Mouse (Mus musculus): ENCODE measurements around the gene Zfp553.

Zfp553 gene

DNA sequence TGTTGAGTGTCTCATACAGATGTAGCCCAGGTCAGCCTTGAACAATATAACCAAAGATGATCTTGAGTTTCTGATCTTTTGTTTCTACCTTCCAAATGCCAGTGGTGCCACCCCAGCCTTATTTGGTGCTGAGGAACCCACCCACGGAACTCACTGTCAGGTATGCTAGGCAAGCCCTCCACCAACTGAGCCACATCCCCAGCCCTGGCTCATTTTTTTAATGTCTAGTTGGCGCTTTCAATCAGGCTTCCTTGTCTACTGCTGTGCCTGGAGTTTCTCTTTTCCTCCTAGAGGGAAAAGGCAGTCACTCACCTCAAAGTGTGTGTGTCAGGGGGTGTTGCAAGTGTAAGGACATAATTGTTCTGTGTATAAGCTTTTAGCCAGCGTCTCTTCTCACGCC is 38.2 kb downstream of the Zfp553 start:
- DNase-seq (ENCODE audit: low spot score in 2 of 2): no peak

DNA sequence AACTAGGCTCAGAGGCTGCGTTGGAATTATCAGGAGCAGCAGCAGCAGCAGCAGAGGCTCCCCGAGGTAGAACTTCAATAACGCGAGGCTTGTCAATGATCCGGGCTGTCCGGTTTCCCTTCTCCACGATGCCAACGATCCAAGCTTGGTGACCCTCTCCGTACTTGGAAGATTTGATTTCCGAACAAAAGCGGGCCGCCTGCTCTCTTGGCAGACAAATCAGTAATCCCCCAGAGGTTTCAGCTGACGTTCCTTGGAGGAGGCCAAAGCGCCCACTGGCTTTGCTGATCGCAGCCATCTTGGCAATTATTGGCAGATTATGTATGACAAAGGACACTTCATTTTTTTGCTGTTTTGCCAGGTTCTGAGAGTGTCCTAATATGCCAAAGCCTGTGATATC is 39.7 kb downstream of the Zfp553 start:
- DNase-seq (ENCODE audit: low spot score in 2 of 2): no peak

DNA sequence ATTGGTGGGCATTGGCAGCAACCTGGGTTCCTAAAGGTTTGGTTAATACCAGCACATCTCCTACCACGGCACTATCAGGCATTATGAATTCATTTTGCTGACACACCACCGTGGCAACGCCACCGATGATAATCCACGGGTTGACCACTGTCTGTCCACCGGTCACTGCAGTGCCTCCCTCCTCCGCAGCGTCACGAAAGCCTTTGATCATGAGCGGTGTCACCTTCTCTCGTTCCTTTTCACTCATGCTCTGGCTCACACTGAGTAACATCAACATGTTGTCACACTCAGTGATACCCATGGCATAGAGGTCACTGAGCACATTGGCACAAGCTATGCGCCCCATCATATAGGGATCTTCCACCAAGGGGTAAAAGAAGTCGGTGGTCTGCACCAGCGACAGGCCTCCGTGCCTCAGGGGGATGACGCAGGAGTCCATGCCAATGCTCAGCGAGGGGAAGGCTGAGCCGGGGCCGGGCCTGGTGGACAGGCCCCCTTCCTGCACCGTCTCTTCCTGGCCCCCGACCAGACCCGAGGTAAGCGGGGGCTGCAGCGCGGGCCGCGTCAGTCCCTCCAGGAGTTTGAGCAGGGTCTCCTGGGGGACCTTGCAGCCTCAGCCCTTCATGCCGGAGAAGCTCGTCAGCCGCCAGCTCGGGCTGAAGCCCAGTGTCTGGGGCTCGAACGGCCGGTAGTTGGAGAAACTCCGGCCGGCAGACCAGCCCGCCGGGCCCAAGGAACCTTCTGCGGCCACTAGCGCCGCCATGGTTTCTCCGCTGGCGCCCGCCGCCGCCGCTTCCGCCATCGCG is 40.5 kb downstream of the Zfp553 start:
- no peak for DNase-seq (ENCODE audit: low spot score in 2 of 2)

DNA sequence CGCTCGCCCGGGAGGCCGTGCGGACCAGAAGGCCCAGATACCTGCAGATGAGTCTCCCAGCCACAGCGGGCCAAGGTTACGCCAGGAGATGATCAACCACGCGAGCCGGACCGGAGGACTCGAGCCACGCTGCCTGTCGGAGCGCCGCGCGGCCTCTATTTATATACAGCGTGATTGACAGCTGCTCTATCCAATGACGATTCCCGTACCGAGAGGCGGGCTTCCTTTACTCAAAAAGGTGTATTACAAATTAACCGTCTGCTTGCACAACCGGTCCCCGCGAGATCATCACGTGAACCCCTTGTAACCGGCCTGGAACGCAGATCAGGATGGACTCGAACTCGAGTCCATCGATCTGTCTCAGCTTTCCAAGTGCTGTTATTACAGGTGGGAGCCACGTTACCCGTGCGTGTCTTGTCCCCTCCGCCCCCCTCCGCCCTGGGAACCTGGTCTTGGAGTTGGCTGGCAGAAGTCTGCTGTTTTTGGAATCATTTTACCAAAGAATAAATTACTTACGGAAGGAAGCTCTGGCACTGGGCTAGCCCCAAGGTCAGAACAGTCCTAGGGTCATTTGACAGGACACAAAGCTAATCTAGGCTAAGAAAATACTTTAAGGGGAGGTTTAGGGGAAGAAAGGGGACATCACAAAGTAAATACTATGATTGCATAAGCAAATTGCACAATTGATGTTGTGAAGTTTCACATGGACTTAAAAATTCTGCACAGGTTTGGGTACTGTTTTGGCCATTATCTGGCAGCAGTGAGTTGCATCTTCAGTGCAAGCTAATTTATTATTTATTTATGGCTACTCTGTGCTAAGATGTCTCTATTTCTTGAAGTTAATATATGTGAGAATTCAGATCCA is 41.3 kb downstream of the Zfp553 start, which contains the start of gene Sephs2:
TSS of gene Sephs2 (minus strand) at position 131 of the 865 bp plus-strand sequence.
- peak; percentile 95 to 97 for DNase-seq (ENCODE audit: low spot score in 2 of 2)

DNA sequence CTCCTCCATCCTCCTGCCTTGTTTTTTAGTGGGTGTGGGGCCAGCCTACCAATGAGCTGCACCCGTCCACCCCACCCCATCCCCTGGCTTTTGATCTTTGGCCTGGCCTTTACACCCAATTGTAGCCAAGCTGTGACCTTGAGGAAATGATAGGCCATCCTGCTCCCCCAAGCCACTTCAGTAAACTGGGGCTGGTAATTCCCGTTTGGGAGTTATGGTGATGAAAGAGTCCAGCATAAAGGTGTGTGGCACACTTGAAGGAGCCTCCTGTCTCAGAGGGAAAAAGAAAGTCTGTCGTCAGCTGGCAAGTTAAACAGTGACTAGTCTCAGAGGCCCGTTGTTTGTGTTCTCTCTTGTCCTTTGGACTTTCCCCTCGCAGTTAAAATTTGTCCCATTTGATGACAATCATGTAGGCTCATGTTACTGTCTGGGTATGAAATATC is 43.7 kb downstream of the Zfp553 start:
- no peak for DNase-seq (ENCODE audit: low spot score in 2 of 2)

DNA sequence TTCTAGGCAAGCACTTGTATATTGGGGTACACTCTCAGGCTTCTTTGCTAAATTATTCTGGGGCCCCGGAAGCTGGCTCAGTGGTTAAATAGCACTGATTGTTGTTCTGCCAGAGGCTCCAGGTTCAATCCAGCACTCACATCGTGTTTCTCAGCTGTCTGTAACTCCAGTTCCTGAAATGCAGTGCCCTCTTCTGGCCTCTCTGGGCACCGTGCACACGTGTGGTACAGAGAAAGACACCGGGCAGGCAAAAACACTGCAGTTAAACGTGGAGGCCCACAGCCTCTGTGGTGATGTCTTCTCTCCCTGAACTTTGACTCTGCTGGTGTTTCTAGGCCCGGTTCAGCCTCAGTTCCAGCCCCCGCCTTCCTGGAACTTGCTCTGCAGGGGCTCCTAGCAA is 45.5 kb downstream of the Zfp553 start:
- peak in 1 of 2 experiments; percentile 75 for DNase-seq (ENCODE audit: low spot score in 2 of 2)

DNA sequence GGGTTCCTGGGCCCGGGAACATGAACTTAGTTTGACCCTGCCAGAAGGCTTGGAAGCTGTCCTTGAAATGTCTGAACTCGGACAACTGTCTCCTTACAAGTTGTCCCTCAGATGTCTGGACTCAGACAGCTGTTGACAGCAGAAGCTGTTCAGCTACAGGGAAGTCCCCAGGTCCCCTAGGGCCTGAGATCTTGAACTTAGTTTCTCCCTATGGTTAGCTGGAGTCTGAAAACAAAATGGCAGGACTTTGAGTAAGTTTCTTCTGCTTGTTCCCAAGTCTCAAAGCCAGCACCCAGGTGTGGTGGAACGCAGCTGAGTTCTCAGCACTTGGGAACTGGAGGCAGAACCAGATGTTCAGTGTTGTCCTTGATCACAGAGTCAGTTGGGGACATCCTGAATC is 47.2 kb downstream of the Zfp553 start:
- no peak for DNase-seq (ENCODE audit: low spot score in 2 of 2)

DNA sequence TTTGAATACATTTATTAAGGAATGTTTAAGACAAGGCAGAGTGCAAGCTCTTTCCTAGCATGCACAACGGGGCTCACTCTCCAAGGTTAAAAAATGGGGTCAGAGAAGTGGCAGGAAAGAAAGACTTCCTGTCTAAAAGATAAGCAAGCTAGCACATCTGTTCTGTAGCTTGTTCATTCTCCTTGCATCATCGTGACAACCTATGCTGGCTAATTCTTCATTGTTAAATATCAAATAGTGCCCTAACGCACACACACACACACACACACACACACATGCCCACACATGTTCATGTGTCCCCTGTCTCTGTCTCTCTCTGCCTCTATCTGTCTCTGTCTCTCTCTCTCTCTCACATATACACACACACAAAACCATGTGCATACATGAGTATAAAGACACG is 48.3 kb downstream of the Zfp553 start:
- DNase-seq (ENCODE audit: low spot score in 2 of 2): no peak

DNA sequence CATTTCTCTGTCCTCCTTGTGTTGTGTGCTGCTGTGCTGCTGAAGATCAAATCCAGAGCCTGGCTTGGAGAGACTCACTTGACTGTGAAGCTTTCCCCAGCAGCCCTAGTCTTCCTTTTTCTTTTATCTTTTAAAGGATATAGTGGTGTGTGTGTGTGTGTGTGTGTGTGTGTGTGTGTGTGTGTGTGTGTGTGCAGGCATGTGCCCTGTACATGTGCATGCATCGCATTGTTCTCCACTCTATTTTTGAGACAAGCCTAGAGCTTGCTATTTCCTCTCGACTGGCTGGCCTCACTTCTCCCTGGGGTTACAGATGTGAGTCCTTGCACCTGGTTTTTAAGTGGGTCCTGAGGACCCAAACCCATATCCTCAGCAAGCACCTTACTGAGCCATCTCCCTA is 49.3 kb downstream of the Zfp553 start:
- no peak for DNase-seq (ENCODE audit: low spot score in 2 of 2)

DNA sequence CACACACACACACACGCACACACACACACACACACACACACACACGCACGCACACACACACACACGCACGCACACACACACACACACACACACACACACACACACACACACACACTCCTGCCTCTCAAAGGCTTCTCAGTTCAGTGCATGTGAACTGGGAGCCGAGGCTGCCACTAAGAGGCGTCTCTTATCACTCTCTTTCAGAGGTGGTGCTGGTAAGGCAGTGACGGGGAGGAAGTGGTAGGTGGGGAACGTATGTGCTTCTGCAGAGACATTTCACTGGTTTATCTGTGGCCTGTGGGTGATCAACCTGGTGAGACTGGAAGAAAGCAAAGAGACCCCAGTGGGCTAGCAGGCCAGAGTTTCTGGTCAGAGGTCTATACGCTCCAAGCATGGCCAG is 52.3 kb downstream of the Zfp553 start:
- DNase-seq (ENCODE audit: low spot score in 2 of 2): peak in 1 of 2 experiments; percentile 39

Data from spleen, postnatal 10 days (tissue).